Mouse (Mus musculus): ENCODE results near the gene Zfp932.
"Not testable (repeated sequence)": the region's sequence is repeated elsewhere in the genome, so short reads cannot be mapped to it uniquely, and the experiment has no call there.

The Zfp932 gene

GRCm38 (mm10) chr5:109996026-109996937, at the start of gene Zfp932:
Zfp932 (plus strand) TSS chr5:109996521.
- DNase-seq: peak; percentile 90

GRCm38 (mm10) chr5:109950281-109950680, 46.0 kb upstream of the Zfp932 start:
- DNase-seq: no peak

- not testable (repeated sequence) for DNase-seq
Observed at GRCm38 (mm10) chr5:109980743-109981142, 15.6 kb upstream of the Zfp932 start.

- not testable (repeated sequence) for DNase-seq
Observed at GRCm38 (mm10) chr5:109995461-109995860, 860 bp upstream of the Zfp932 start.

- not testable (repeated sequence) for DNase-seq
Observed at GRCm38 (mm10) chr5:110015775-110016174, 19.5 kb downstream of the Zfp932 start.

GRCm38 (mm10) chr5:110023273-110023672, 27.0 kb downstream of the Zfp932 start:
- no peak for DNase-seq

- peak; percentile 44 for DNase-seq
Observed at GRCm38 (mm10) chr5:110023694-110024427, 27.5 kb downstream of the Zfp932 start.

- peak; percentile 90 for DNase-seq
Observed at GRCm38 (mm10) chr5:110057637-110058408, 61.5 kb downstream of the Zfp932 start.
